Mouse (Mus musculus) monocyte, adult 2 months (primary cell): ENCODE results near the gene Rffl.

ENCODE experiments used
- DNase-seq, 2 experiments: peaks; one replicate each; pipeline ENCODE4 v3.0.0; 2022; ENCODE audit warnings: low spot score in 2 of 2, low read depth in 1 of 2

Rffl gene

DNA sequence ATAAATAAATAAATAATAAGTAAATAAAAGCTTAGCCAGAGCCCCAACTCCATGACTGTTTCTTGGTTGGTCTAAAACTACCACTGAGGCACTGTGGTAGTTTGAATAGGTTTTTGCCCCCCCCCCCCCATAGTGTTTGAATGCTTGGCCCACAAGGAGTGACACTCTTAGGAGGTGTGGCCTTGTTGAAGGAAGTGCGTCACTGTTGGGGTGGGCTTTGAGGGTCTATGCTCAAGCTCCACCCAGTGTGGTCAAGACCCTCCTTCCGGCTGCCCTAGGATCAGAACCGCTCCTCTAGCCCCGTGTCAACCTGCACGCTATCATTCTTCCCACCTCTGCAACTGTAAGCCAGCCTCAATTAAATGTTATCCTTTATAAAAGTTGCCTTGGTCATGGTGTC, 4.6 kb upstream of the Rffl start:
- DNase-seq = no peak

DNA sequence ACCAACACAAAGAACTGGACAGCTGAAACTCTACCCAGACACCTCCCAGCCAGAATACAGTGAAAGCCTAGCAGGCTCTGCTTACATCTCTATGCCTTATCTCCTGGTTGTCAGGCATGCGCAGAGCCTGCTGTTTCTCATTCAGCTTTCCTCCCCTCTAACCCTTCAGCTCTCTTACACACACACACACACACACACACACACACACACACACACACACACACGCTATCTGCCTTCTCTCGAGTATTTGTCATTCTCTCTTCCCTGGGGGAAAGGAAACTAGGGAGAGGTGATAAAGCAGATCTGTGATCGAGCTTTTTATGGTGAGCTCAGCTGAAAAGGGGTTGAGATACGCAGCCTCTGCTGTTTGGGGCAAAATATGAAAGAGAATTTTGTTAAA, 3.9 kb upstream of the Rffl start:
- DNase-seq = no peak

DNA sequence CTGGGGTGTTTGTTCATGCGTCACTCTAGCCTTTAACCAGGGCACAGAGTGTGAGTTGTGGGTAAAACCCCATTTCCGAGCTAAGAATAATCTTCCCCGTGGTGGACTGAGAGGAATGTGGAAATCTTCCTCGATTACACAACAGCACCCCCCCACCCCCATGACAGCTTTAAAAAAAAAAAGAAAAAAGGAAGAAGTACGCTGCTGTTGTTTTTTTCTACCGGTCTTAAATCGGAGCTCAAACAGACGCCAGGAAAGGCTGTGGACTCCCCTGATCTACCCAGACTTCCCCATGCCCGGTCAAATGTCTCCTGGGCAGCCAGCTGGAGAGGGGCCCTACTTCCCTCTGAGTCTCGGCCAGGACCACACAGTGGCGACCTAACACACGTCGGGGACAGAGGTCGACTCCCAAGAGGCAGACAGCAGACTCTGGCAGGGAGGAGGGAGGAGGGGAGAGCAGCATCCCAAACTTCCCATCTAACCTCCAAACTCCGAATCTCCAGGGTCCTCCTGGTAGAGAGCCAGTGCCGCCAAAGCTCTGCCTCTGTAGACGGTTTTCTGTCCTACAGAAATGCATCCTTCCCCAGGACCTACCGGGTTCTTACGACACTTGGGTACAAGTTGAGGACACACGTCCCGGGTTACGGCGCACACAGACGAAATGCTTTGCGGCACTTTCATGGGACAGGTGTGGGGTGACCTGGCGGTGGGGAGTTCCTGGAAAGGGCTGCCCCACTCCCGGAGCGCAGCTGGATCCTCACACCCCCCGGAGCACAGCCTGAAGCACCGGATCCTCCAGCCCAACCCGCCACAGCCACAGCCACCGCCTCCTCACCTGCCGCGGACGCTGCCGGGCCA, 608 bp downstream of the Rffl start:
- DNase-seq = peak; percentile 54 to 70

- DNase-seq = no peak
Measured at GRCm38 (mm10) chr11:82869506-82870172, 1.4 kb downstream of the Rffl start.

DNA sequence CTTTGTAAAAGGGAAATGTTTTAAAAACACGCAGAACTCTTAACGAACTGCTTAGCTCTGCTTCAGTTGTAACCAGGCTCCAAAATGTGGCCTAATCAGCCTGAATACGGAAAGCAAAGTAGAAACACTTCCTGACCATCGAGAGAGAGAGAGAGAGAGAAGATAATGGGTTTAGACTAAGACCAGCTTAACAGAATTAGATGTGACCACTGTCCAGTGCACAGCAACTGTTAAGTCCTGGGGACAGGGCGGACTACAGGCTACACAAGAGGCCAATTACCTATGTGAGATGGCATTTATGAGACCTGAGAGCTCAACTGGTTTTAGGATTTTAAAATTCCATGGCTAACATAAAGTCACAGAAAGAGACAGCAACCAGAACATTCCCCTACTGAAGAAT, 3.1 kb downstream of the Rffl start:
- no peak for DNase-seq

DNA sequence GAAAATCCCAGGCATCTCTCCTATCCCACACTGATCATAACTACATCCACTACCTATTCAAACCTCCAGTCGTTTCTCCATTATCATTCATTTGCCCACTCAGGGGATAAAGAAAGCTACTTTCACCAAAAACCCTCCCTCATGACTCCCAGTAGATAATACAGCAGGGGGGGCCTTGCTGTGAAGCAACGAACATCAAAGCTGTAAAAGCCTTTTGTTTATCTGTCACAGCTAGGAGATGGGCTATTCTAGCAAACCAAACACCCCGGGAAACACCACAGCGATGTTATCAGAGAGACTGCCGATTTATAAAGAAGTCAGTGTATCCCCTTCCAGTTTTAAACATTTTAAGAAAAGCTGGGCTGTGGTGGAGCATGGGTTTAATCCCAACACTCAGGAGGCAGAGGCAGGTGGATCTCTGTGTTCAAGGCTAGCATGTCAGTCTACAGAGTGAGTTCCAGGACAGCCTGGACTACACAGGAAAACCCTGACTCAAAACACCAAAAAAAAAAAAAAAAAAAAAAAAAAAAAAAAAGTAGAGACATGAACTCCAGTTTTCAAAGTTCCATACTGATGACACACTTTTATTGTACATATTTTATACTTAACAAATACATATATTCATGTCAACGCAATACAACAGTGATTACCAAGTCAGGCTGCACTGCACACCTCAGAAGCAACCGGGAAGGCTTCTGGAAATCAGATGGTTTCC, 4.0 kb downstream of the Rffl start:
- DNase-seq = no peak

- DNase-seq = no peak
Measured at GRCm38 (mm10) chr11:82865957-82866356, 5.1 kb downstream of the Rffl start.

DNA sequence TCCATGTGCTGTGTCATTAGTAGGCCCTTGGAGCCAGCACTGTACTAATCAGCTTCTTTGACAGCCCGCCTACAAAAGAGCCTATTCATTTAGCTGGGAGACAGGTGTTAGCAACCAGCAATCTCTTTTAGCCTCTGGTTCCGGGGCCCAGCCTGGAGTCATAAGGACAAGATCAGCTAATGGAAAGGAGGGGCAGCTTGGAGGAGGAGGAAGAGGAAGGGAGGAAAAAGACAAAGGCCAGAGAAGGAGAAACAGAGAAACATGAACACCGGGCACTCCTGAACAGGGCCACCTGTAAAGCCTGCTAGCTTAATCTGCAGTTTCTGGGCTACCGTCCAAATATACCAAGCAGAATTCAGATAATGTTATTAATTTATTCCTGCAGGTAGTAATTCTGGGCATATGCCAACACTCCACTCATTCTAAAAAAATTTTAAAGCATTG, 7.5 kb downstream of the Rffl start:
- no peak for DNase-seq

DNA sequence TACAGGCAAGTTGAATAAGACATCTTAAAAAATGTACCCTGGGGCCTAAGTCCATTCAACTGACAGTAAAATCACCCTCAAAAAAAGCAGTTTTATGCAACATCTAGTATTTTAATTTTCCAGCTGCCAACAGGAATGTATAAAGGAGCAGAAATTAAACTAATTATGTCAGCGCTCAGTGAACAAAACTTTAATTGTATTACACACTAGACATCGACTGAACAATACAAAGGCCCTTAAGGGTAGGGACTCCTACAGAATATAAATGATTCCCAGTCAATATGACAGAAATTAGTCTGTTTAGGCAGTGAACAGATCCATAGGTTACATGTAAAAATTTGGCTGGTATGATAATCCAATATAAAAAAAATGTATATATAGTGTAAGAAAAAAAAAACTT, 8.0 kb downstream of the Rffl start:
- no peak for DNase-seq

DNA sequence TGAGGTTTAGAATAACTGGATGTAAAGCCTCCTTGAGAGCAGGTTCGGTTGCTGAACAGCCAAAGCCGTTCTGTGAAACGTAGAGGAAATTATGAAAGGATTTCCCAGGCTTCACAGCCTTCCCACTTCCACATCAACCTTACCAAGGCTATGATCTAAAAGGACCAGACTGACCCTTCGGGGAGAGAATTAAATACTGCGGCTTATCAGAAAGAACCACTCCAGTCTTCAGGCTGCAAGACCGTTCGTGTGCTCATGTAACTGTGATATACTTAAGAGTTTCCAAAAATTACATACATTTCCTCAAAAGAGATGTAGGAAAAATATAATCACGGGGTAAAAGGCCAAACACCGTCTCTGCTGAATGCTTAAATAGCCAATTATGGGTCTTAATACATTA, 8.4 kb downstream of the Rffl start:
- no peak for DNase-seq

GRCm38 (mm10) chr11:82861558-82861957, 9.5 kb downstream of the Rffl start:
- no peak for DNase-seq

DNA sequence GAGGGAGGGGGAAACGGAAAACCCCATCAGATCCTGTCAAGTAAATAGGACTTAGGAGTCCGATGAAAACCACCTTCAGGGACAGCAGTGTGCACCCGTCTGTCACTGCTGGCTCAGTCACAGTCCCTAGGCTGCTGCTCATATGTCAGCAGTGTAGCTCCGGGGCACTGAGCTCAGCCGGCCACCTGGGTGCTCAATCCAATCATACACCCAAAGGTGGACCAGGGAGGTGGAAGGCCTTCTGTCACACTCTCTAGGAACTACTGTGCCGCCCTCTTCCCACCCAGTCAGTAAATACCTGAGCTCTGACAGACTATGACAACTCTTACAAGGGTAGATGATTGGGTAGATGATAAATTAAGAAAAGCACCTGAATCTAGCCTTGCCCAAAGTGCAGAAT, 10.3 kb downstream of the Rffl start:
- no peak for DNase-seq

DNA sequence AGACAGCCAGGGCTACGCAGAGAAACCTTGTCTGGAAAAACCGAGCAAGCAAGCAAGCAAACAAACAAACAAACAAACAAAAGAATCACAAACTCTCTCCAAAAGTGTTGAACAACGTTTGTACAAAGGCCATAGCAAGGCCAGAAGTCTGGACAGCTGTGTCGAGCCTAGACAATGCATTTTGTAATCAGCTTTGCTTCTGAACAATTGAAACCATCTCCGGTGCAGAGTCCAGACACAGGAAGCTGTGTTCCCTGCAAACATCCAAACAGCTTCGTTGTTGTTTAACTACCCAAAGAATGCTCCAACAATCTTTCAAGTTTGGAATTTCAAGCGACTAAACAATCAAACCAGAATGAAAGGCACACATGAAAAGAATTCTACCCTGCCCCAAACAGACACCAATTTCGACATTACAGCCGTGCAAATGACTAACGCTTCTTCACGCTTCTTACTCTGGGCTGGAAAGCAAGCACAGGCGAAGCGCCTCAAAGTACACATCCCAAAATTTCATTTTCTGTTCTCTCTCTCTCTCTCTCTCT, 13.6 kb downstream of the Rffl start:
- no peak for DNase-seq

- DNase-seq = no peak
Measured at GRCm38 (mm10) chr11:82856032-82856431, 15.0 kb downstream of the Rffl start.

DNA sequence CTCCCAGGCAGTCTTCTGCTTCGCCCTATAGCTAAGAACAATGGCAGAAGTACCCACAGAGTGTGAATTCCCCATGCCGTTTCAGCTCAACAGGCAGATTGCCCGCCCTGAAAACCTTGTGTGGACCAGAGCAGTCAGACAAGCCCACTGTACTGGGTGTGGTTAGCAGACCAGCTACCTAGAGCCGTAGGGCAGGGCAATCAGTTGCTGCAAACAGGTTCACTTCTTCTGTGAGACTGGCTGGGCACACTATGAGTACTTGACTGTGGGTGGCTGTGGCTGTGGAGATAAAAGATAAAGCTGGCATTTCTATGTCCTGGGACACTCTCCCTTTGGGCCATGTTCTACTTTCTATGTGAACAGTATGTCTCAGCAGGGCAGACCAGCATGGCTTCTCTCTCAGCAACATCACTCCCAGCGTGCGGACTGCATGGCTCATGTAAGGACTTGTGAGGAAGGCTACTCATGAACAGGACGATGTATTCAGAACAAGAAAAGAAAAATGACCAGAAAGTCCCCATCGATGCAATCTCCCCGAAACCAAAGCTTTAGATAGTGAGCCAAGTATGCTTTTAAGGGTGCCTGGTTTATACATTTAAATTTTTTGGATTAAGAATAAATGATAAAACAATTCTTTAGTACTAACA, 15.6 kb downstream of the Rffl start:
- DNase-seq = no peak

GRCm38 (mm10) chr11:82854111-82854510, 16.9 kb downstream of the Rffl start:
- DNase-seq = no peak

GRCm38 (mm10) chr11:82852958-82853357, 18.1 kb downstream of the Rffl start:
- no peak for DNase-seq

DNA sequence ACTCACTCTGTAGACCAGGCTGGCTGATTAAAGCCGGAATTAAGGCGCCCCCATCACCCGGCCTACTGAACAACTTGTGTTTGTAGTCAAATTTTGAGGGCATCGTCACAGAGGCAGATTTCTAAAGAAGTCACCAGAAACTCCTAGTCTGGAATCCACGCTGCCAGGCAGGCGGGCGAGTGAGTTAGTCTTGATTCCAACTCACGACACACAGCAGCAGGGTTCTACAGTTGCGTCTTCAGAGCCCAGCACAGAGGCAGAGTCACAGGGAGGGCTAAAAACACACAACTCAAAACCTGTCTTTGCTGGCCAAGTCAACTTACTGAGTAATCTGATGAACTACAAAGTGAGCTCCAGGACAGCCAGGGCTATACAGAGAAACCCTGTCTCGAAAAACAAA, 18.5 kb downstream of the Rffl start:
- no peak for DNase-seq

- DNase-seq = no peak
Measured at GRCm38 (mm10) chr11:82852115-82852514, 18.9 kb downstream of the Rffl start.

- no peak for DNase-seq
Measured at GRCm38 (mm10) chr11:82850259-82850658, 20.8 kb downstream of the Rffl start.

GRCm38 (mm10) chr11:82847571-82848000, 23.4 kb downstream of the Rffl start:
- DNase-seq = no peak
